Mouse (Mus musculus): Measurements from ENCODE around the gene Adgrf4.

Adgrf4 gene

GRCm38 (mm10) chr17:42692136-42692535 lies at the start of gene Adgrf4:
TSS of gene Adgrf4 (minus strand) at chr17:42692284.
- no peak for DNase-seq (ENCODE audit: low spot score in 2 of 2)

DNA sequence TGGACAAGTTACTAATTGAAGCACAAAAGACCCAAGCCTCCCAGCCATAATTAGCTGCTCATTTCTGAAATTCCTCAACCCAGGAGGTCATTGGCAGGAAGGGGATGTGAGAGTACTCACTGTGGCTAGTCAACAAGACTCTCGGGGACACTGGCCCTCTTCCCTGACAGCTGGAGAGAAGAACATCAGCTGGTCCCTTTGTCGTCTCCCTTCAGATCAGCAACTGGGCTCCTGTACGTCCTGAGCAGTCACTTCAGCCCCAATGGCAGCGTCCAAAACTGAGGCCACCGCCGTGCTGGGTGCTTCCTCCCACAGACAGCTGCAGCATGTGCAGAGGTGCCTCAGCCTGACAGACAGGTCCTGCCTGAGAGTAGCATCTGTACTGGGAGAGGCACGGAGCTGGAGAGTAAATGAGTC lies 49.7 kb upstream of the Adgrf4 start, which contains the start of gene Adgrf2:
Gene Adgrf2 (minus strand): TSS at position 379 of the 417 bp plus-strand sequence.
- DNase-seq (ENCODE audit: low spot score in 2 of 2), result no peak

DNA sequence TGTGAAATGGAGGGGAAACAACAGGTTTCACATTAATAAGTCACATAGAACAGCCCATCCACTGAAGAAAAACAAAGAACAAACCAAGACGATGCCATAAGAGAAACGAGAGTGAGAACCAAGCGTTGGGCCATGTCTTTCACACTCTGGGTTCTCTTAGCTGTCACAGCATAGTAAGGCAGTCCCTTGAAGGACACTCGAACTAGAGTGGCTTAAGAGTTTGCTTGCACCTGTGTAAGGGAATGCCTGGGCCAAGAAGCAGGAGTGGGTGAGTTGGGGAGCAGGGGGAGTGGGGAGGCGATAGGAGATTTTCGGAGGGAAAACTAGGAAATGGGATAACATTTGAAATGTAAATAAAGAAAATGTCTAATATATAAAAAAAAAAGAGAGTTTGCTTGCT lies 46.7 kb upstream of the Adgrf4 start:
- DNase-seq (ENCODE audit: low spot score in 2 of 2), result no peak

GRCm38 (mm10) chr17:42717161-42717560 lies 25.1 kb upstream of the Adgrf4 start:
- DNase-seq (ENCODE audit: low spot score in 2 of 2), result no peak

- no peak for DNase-seq (ENCODE audit: low spot score in 2 of 2)
These were observed 22.9 kb upstream of the Adgrf4 start for GRCm38 (mm10) chr17:42714991-42715390.

DNA sequence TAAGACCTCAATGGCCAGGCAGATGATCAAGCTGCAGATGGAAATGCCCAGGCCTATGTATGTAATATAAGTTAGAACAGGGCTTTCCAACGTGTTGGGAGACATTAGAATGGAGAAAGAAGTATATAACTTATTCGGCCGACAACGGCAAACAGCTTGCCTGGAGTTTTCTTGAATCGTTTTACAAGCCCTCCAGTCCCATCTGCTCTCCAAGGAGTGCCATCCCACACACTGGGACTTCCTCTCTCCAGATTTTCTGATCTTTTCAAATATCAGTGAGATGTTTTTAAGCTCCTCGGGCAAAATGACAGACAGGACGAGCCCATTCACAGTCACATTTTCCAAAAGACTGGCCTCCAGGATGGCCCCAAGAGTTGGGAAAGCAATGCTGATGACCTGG lies 18.6 kb upstream of the Adgrf4 start:
- no peak for DNase-seq (ENCODE audit: low spot score in 2 of 2)

DNA sequence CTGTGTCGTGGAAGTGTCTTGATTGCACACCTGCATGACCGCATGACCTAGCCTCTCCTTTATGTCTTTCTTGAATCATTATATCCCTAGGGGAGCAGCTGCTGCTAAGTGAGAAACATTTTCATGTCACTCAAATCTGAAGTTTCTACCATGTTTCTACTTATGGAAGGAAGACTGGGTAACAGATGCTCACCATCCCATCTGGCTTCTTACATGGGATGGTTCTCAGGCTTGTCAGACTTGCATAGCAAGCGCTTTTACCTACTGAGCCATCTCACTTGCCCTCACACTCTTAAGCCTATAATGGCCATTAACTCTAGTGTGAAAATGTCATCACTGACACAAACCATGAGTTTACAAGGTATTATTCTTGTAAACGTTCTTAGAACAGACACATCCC lies 13.5 kb upstream of the Adgrf4 start:
- DNase-seq (ENCODE audit: low spot score in 2 of 2), result no peak

DNA sequence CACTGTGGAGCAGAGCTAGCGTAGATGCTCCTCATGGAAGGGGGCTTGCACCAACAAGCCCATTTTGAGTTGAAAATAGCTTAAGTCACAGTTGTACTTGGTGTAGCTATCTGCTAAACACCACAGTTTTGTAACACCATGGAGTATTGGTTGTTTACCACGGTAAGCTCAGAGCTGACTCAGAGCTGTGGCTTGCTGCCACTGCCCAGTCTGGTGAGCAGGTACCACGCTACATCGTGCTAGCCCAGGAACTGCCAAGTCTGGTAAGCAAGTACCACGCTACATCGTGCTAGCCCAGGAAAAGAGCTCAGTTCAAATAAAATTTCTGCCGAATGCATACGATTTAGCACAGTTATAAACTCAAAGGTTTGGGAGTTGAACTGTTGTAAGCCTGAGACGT lies 10.1 kb upstream of the Adgrf4 start:
- no peak for DNase-seq (ENCODE audit: low spot score in 2 of 2)

DNA sequence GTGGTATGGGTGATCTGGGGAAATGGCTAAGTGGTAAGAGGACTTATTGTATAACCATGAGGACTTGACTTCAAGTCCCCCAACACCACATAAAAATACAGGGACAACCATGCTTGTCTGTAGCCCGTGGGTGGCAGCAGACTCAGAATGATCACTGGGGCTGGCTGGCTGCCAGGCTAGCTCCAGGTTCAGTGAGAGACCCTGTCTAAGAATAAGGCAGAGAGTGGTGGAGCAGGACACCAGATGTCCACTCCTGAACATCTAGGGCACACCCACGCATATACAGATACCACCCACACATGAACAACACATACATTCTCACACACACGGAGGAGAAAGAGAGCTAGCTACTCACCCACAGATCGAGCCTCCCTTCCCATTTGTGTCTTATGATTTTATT lies 2.6 kb upstream of the Adgrf4 start:
- no peak for DNase-seq (ENCODE audit: low spot score in 2 of 2)

DNA sequence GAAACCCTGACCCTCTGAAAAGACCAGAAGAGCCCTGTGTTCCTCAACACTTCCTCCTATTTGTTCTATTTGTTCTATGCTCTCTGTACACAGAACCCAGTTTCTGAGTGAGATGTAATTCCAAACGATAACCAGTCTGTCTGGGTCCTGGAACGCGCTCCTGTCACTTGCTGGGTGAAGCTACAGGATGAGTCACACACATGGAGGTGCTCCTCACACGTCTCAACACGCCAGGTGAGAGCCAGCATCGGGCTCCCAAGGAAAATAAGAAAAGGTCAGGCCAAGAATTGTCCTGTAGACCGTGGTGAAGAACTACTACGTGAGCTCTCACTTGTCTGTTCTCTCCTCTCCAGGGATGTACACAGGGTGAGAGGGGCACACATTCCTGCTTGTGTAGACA lies 1.6 kb downstream of the Adgrf4 start:
- no peak for DNase-seq (ENCODE audit: low spot score in 2 of 2)

DNA sequence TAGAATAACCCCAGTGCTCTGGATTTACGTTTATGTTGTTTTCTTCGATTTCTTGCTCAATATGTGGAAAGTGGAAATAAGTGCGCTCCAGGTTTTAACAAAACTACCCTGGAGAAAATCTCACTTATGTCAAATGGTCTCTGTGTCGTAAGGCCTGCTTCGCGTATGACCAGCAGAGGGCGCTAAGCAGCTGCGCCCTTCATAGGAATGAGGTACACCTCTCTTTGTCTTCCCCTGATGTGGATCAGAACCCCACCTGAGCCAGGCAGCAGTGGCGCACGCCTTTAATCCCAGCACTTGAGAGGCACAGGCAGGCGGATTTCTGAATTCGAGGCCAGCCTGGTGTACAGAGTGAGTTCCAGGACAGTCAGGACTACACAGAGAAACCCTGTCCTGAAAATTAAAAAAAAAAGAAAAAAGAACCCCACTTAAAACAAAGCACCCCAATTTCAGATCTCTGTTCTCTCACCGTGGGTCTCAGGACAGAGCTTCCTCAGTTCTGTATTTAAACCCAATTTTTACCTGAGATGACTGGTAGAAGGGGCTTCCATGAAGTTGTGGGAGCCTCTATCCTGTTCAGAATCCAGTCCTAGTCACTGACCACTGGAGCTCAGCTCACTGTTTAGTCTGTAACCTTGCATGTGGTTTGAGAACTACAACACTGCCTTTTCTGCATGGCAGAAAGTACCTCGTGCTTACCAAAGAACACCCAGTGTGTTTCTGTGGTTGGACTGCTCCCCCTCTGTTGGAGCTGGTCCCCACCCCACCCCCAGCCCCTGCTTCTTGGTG lies 33.3 kb downstream of the Adgrf4 start:
- DNase-seq (ENCODE audit: low spot score in 2 of 2), result no peak

DNA sequence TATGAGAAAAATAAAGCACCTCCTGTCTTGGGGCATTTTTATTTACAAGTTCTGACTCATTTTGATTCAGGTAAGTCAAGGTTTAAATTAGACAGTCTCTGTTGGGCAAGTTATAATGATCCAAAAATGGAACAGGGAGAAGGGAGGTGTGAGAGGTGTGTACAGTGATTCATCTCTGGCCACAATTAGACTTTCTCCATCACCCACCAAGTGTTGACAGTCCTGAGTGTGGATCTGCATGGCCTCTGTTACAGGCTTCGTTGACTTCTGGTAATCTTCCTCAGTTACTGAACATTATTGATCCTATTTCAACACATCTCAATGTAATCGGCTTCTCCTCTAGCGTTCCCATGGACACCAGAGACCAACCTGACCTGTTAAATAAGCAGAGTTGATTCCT lies 48.7 kb downstream of the Adgrf4 start:
- DNase-seq (ENCODE audit: low spot score in 2 of 2), result no peak

DNA sequence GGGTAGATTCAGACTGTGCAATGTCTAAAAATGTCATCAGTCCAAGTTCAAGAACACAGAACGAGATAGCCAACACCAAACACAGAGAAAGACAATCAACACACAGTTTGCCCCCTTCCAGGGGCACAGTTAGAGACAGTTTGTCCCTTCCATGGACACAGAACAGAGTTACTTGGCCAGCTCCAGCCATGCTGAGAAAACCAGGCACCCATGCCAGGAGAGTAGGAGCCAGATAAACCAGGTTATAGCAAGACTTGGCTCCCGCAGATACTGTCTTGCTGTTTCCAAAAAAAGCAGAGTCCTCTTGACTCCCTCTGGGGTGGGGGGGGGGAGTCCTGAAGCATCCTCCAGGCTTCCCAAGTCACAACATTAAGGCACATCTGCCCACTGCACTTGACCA lies 61.9 kb downstream of the Adgrf4 start:
- DNase-seq (ENCODE audit: low spot score in 2 of 2), result no peak

- no peak for DNase-seq (ENCODE audit: low spot score in 2 of 2)
These were observed 78.9 kb downstream of the Adgrf4 start for GRCm38 (mm10) chr17:42613043-42613737.

- DNase-seq (ENCODE audit: low spot score in 2 of 2), result no peak
These were observed 80.8 kb downstream of the Adgrf4 start, which contains the start of gene Opn5 for GRCm38 (mm10) chr17:42611295-42611694. TSS of gene Opn5 (minus strand) at chr17:42611395.

DNA sequence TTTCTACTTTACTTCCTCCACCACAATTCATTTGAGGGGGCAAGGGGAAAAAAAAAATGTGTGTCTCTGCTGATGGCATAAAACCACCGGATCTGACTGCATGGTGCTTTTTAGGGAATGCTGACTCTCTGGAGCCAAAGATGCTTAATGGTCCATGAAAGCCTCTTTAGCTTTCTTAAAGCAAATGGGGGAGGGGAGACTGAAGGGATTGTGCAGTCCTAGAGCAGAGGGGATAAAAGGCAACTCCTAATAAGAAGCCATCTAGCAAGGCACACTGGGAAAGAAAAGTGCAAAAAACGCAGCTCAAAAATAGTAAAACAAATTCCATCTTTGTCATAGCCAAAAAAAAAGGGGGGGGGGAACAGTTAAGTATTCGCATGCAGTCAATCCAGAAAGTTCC lies 83.8 kb downstream of the Adgrf4 start:
- DNase-seq (ENCODE audit: low spot score in 2 of 2), result no peak

All from spleen, postnatal 14 days (tissue).